7 mouse cellular contexts compared by ENCODE assay signal in the genomic region with DNA sequence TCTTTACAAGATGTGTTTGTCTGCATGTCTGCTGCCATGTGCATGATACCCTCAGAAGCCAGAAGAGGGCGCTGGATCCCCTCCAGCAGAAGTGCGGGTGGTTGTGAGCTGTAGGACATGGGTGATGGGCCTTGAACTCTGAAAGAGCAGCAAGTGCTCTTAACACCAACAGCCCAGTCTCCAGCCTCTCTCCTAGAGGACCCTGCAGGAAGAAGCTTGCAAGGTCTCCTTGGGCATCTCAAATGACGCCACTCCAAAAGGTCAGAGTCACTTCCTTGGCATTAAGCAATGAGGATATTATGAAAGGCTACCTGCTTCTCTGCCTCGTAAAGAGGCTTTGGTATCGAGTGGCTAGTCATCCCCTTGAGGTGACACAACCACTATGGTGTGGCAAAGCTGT. TPM values are rescaled to one million over a fixed set of nuclear protein-coding genes. Genes with fewer than 3 reads are reported as not detected.
DNase-seq lines count a peak whose midpoint lies in the region; TF ChIP-seq lines count a peak whose summit lies in the region.

No protein-coding gene starts in this region.

- H3K9me3 ChIP-seq in MEL (replicated peaks; ENCODE audit: insufficient read depth, low read length) = no peaks in the 10 kb centered on the region

- no peak overlapping the region for H3K27ac ChIP-seq in MEL (ENCODE audit: control insufficient read depth, low read depth, low read length)

- H3K36me3 ChIP-seq in MEL (ENCODE audit: control insufficient read depth in 1 of 2, insufficient read depth in 2 of 2, low read length in 2 of 2) = no peaks in the 10 kb centered on the region

- no peak overlapping the region for H3K9ac ChIP-seq in MEL (ENCODE audit: control insufficient read depth, low read depth, low read length, poor library complexity, severe bottlenecking)

- TF ChIP-seq RAD21 in MEL (IDR thresholded peaks at IDR 0.05; ENCODE audit: low read depth, low read length) = peak; percentile 61

- peaks cover 0 to 7% of the 10 kb centered on the region in 2 experiments; a peak in 1 of 4 replicates for H3K4me1 ChIP-seq in MEL (ENCODE audit: control insufficient read depth in 1 of 2, insufficient read depth in 2 of 2, low read length in 2 of 2)

- TF ChIP-seq EP300 in MEL (IDR thresholded peaks at IDR 0.05; ENCODE audit: low read depth in 1 of 2, low read length in 2 of 2) = no peak

- peak; percentile 51 to 61 for DNase-seq in layer of hippocampus, postnatal 10 days (ENCODE audit: low spot score in 2 of 2)
- no peak for DNase-seq in layer of hippocampus, adult 8-10 months (ENCODE audit: low spot score in 2 of 2)
- DNase-seq in MEL (ENCODE audit: low read depth, low spot score) = peak; percentile 68
- peak; percentile 47 to 72 for DNase-seq in adrenal gland, postnatal 36 days
- peak; percentile 63 to 74 for DNase-seq in kidney, postnatal 4 days
- DNase-seq in skeletal muscle tissue, adult 2 months (ENCODE audit: low read depth, low spot score) = peak; percentile 59
- no peak for DNase-seq in urinary bladder, adult 2 months (ENCODE audit: low spot score)

- TF ChIP-seq POLR2A in MEL (IDR thresholded peaks at IDR 0.05; ENCODE audit: control insufficient read depth in 1 of 2, insufficient read depth in 1 of 2, low read depth in 1 of 2, low read length in 2 of 2, poor library complexity in 1 of 2) = no peak

- no peaks in the 10 kb centered on the region for H3K79me2 ChIP-seq in MEL (ENCODE audit: control insufficient read depth, insufficient read depth, low read length, poor library complexity)

- TF ChIP-seq CTCF in MEL (IDR thresholded peaks at IDR 0.05 in 2 of 3, conservative IDR thresholded peaks at IDR 0.05 in 1 of 3; ENCODE audit: control insufficient read depth in 1 of 3, insufficient read depth in 1 of 3, low read depth in 2 of 3, low read length in 3 of 3, poor library complexity in 1 of 3, severe bottlenecking in 1 of 3) = peak; percentile 70 to 84 (median 79)

- H3K27me3 ChIP-seq in MEL (ENCODE audit: control insufficient read depth in 1 of 2, insufficient read depth in 2 of 2, low read length in 2 of 2) = peaks cover 7 to 10% of the 10 kb centered on the region in 2 experiments

- H3K4me3 ChIP-seq in MEL (ENCODE audit: control insufficient read depth in 1 of 2, insufficient read depth in 1 of 2, low read depth in 2 of 2, low read length in 2 of 2) = no peak overlapping the region

TF ChIP-seq in MEL, 35 proteins besides CTCF, POLR2A, EP300 and RAD21:
- no peak for TF ChIP-seq BHLHE40 (IDR thresholded peaks at IDR 0.05; ENCODE audit: borderline replicate concordance, low read depth, low read length)
- no peak for TF ChIP-seq TBP (IDR thresholded peaks at IDR 0.05; ENCODE audit: low read depth, low read length)
- TF ChIP-seq MAX (IDR thresholded peaks at IDR 0.05; ENCODE audit: low read length) = 0 out of 2 replicates have a peak, but pooled peaks have one; percentile 35
- no peak for TF ChIP-seq ZNF384 (IDR thresholded peaks at IDR 0.05; ENCODE audit: low read depth, low read length)
- no peak for TF ChIP-seq SIN3A (IDR thresholded peaks at IDR 0.05; ENCODE audit: low read length)
- TF ChIP-seq SMC3 (IDR thresholded peaks at IDR 0.05; ENCODE audit: low read depth, low read length) = peak; percentile 68
- peak; percentile 78 for TF ChIP-seq MYC (IDR thresholded peaks at IDR 0.05; ENCODE audit: low read depth, low read length)

RNA-seq across cellular contexts. Expression of gene Cep295nl, which starts 23.6 kb away (rescaled TPM):
- 1 to 10 TPM; 1.8 to 2.6 TPM for total RNA-seq in layer of hippocampus, postnatal 10 days (2021)
- 1 to 10 TPM; 1.5 to 2.2 (median 2.1) TPM for total RNA-seq in layer of hippocampus, adult 8-10 months (2022)
- total RNA-seq in MEL (2012; rRNA removed) = not detected in 2 replicates
- polyA plus RNA-seq in MEL (2012; ENCODE audit: insufficient read depth in 1 of 2, insufficient read length in 2 of 2, low read depth in 1 of 2, low replicate concordance in 2 of 2, missing spikeins in 1 of 2) = not detected
- 1 to 10 TPM in 1 of 2 experiments, under 1 TPM in 1; 0.46 to 1.1 TPM for total RNA-seq in adrenal gland, postnatal 36 days (2021)
- 1.3 and 2.3 TPM in 2 replicates for polyA plus RNA-seq in urinary bladder, adult 2 months (2012; rRNA removed)

RNA-seq across cellular contexts. Expression of gene Usp36, which starts 28.6 kb away (rescaled TPM):
- 10 to 100 TPM; 23.2 to 26.7 TPM for total RNA-seq in layer of hippocampus, postnatal 10 days (2021)
- 10 to 100 TPM; 28.7 to 33.8 (median 30.8) TPM for total RNA-seq in layer of hippocampus, adult 8-10 months (2022)
- 21.3 and 24.8 TPM in 2 replicates for total RNA-seq in MEL (2012; rRNA removed)
- polyA plus RNA-seq in MEL (2012; ENCODE audit: insufficient read depth in 1 of 2, insufficient read length in 2 of 2, low read depth in 1 of 2, low replicate concordance in 2 of 2, missing spikeins in 1 of 2) = 10 to 100 TPM; 50.7 to 89.6 TPM
- 10 to 100 TPM; 20.8 to 31.3 TPM for total RNA-seq in adrenal gland, postnatal 36 days (2021)
- polyA plus RNA-seq in urinary bladder, adult 2 months (2012; rRNA removed) = 17.7 and 20.9 TPM in 2 replicates

RNA-seq across cellular contexts. Expression of gene Timp2, which starts 36.9 kb away (rescaled TPM):
- 100 to 1,000 TPM; 255 to 337 TPM for total RNA-seq in layer of hippocampus, postnatal 10 days (2021)
- 100 to 1,000 TPM; 225 to 284 (median 259) TPM for total RNA-seq in layer of hippocampus, adult 8-10 months (2022)
- total RNA-seq in MEL (2012; rRNA removed) = not detected in 2 replicates
- not detected for polyA plus RNA-seq in MEL (2012; ENCODE audit: insufficient read depth in 1 of 2, insufficient read length in 2 of 2, low read depth in 1 of 2, low replicate concordance in 2 of 2, missing spikeins in 1 of 2)
- 100 to 1,000 TPM in 1 of 2 experiments, 10 to 100 TPM in 1; 84.0 to 156 TPM for total RNA-seq in adrenal gland, postnatal 36 days (2021)
- polyA plus RNA-seq in urinary bladder, adult 2 months (2012; rRNA removed) = 600 and 646 TPM in 2 replicates

Comparison
In these comparisons a context has a peak if more than half of its experiments do, and no peak if none do; other contexts are left out.
1. DNase-seq: peak in layer of hippocampus, postnatal 10 days (2 of 2), MEL (single experiment), adrenal gland, postnatal 36 days (2 of 2), kidney, postnatal 4 days (2 of 2) and skeletal muscle tissue, adult 2 months (single experiment); none in layer of hippocampus, adult 8-10 months (0 of 2) and urinary bladder, adult 2 months (single experiment).
2. RNA of gene Timp2, which starts 36.9 kb away (total RNA-seq): 255 to 337 TPM in layer of hippocampus, postnatal 10 days, 225 to 284 TPM in layer of hippocampus, adult 8-10 months and 84.0 to 156 TPM in adrenal gland, postnatal 36 days; not detected in MEL; every median in the first group is over 10 times any median in the second.